Mouse (Mus musculus): ENCODE data around the gene Ifi205. TPM values are rescaled to one million over a fixed set of nuclear protein-coding genes. Genes with fewer than 3 reads are reported as not detected.

Gene Ifi205
- total RNA-seq (2023; ENCODE audit: inconsistent age) = 5.7 to 11.8 TPM (median 6.6 TPM) in 4 replicates

DNA sequence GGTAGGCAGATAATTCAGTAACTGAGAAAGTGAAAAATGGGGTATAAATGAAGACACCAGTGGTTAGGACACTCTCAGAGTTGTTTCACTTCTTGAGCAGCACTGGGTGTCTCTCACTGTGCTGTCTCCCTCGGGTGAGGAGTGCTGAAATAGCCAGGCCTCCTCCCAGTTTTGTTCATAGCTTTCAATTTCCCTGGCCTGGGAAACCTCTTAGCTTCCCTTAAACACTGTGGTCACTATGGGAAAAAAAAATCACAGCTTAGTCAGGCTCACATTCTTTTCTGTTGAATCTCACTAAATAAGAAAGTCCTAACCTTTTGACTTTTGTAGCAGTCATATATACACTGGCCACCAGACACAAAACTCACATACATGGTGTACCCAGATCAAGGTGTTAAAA lies at the start of gene Ifi205:
TSS of gene Ifi205 (minus strand) at position 113 of the 400 bp plus-strand sequence.

DNA sequence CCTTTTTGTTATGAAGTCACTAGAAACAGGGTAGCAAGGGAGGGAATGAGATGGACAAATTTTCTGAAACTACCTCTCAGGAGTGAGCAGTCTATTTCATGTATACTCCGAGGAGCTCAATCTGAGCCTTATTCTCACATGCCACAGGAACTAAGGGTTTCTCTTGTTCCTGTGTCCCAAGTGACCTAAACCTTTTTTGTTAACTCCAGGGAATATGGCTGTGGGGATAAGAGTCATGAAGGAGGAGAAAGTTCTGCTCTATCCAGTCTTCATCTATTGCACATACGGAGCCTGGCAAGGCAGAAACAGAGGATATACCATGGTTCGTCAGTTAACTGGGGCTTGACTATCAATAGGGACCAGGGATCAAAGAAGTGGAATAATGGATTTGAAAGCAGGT lies 34.7 kb upstream of the Ifi205 start, which contains the start of gene Olfr430:
TSS of gene Olfr430 (plus strand) at position 301 of the 400 bp plus-strand sequence.

DNA sequence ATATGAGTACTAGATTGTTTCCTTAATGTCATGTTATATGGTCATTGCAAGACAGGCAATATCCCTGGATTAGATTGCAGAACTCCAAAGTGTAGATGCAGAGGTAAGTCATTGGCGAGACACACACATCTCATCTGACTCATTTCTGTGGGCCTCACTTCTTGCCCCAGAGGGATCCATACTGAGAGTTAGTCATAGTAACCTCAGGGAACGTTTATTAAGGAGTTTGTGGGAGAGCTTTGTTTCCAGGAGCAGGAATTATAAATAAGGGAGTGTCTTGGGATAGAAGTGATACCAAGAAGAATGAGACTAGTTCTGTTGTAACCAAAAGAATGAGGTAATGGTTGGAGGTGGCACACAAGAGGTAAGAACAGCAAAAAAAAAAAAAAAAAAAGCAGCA lies 17.3 kb upstream of the Ifi205 start, which contains the start of gene Olfr432:
TSS of gene Olfr432 (plus strand) at position 313 of the 400 bp plus-strand sequence.

DNA sequence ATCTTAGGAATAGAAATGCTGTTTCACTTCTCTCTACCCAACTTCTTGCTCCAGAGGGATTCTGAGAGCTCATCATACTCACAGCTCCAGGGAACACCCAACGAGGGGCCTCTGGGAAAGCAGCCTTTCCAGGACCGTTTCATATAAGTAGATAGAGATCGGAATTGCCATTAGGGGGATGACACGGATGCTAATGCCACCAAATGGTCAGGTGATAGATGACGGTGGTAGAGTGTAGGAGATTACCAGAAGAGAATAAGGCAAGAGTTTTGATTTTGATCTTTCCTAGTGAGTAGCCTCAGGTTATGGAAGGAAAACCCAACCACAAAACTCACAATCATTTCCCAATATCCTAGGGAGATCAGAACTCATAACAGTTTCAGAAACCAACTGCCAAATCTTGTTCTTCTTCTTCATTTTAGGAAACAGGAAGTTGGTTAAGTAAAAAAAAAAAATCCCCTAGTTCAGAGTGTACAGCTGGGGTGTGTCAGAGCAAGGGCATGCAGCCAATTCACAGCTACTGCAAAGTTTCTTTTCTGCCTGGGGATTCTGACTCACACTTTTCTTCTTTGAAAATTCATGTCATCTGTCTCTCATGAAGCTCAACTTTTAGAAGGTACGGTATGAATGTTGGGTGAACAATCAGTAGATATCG lies 9.0 kb upstream of the Ifi205 start, which contains the start of gene Olfr433:
TSS of gene Olfr433 (plus strand) at position 183 of the 655 bp plus-strand sequence.

DNA sequence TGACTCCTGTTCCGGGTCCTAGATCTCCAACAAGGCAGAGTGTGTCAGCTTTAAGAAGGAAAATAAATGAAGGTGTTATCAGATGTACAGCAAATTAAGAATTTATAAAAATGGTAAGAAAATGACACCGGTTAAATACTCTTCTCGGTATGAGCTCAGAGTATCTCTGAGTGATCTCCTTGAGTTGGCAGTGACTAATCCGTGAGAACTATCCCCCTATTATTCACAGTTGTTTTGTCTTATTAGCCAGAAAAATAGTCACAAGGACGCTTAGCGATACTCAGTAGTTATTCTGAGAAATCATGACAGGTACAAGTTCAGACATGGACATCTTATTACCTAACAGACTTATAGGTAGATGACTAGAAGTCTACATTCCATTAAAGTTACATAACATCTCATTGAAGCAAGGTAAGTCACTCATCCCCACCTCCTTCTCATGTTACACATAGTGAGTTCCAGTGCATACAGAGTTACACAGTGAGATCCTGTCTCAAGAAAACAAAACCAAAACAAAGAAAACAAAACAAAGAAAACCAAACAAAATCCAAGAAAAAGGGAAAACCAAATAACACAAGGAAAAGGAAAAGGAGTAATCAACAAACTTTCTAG lies 48.8 kb downstream of the Ifi205 start, which contains the start of gene Ifi202b:
TSS of gene Ifi202b (minus strand) at position 51 of the 612 bp plus-strand sequence.

Other genes starting within 250 kb of the Ifi205 start
- 0.51 to 0.99 TPM in 2 of 4 replicates, not detected in the others for gene Ifi211, start 118.8 kb downstream of the Ifi205 start, total RNA-seq (2023; ENCODE audit: inconsistent age)
- gene Mndal, start 89.3 kb downstream of the Ifi205 start, total RNA-seq (2023; ENCODE audit: inconsistent age) = 501 to 587 TPM (median 554 TPM) in 4 replicates
- gene Ifi203, start 89.1 kb downstream of the Ifi205 start, total RNA-seq (2023; ENCODE audit: inconsistent age) = 256 to 308 TPM (median 264 TPM) in 4 replicates
- not detected in 4 replicates for gene Ifi202b, start 49.1 kb downstream of the Ifi205 start, total RNA-seq (2023; ENCODE audit: inconsistent age)
- 0.18 to 0.35 TPM (median 0.28 TPM) in 4 replicates for gene Olfr433, start 8.9 kb upstream of the Ifi205 start, total RNA-seq (2023; ENCODE audit: inconsistent age)
- not detected in 4 replicates for gene Olfr432, start 17.4 kb upstream of the Ifi205 start, total RNA-seq (2023; ENCODE audit: inconsistent age)
- not detected in 4 replicates for gene Olfr430, start 34.8 kb upstream of the Ifi205 start, total RNA-seq (2023; ENCODE audit: inconsistent age)
- gene Olfr429, start 52.5 kb upstream of the Ifi205 start, total RNA-seq (2023; ENCODE audit: inconsistent age) = not detected in 4 replicates
- not detected in 4 replicates for gene Olfr427, start 65.1 kb upstream of the Ifi205 start, total RNA-seq (2023; ENCODE audit: inconsistent age)
- gene Olfr231, start 89.4 kb upstream of the Ifi205 start, total RNA-seq (2023; ENCODE audit: inconsistent age) = not detected in 4 replicates
- gene Olfr424, start 99.7 kb upstream of the Ifi205 start, total RNA-seq (2023; ENCODE audit: inconsistent age) = not detected in 4 replicates
- not detected in 4 replicates for gene Olfr420, start 123.8 kb upstream of the Ifi205 start, total RNA-seq (2023; ENCODE audit: inconsistent age)
- gene Spta1, start 141.0 kb upstream of the Ifi205 start, total RNA-seq (2023; ENCODE audit: inconsistent age) = 0.16 TPM in 1 of 4 replicates, not detected in the others
- not detected in 4 replicates for gene Olfr419, start 220.3 kb upstream of the Ifi205 start, total RNA-seq (2023; ENCODE audit: inconsistent age)

All from B cell, adult (primary cell).